8 mouse cellular contexts compared by ENCODE assay signal in the genomic region with DNA sequence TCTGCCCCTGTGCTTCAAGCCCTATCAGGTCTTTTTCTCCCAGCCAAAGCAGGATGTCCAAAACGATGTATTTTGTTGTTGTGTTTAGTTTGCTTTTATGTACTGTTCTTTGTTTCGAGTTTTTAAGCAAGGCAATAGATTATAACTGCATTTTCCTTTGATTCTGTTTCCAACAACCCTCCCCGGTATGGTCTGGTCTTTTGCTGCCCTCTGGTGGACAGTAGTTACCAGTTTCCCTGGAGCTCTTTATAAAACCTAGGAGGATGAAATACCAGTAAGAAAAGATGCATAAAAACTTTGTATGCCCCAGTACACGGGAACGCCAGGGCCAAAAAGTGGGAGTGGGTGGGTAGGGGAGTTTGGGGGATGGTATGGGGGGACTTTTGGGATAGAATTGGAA.
A peak's percentile ranks its signal among the peaks of the same experiment; 100 is the strongest.
DNase-seq lines count a peak whose midpoint lies in the region; ATAC-seq and TF ChIP-seq lines count a peak whose summit lies in the region.

No protein-coding gene starts in this region.

- H3K4me2 ChIP-seq in hindbrain, embryonic 16.5 days (ENCODE audit: low read length) = no peak overlapping the region
- H3K4me2 ChIP-seq in CH12.LX (ENCODE audit: insufficient read depth, low read depth, poor library complexity, severe bottlenecking) = peak overlapping the region; percentile 21; the same call in 1 of the 2 replicates
- no peak overlapping the region for H3K4me2 ChIP-seq in forebrain, embryonic 14.5 days (ENCODE audit: low read length)

- no peak for ATAC-seq in hindbrain, embryonic 16.5 days
- no peak; the same call in 1 of the 2 replicates for ATAC-seq in forebrain, embryonic 14.5 days
- no peak for ATAC-seq in erythroblast, adult 5-6 weeks (replicated peaks; ENCODE audit: low FRiP score, poor library complexity, severe bottlenecking)

- H3K27me3 ChIP-seq in hindbrain, embryonic 10.5 days (ENCODE audit: insufficient read depth, poor library complexity, severe bottlenecking) = no peaks in the 10 kb centered on the region
- H3K27me3 ChIP-seq in hindbrain, embryonic 16.5 days (replicated peaks; ENCODE audit: control insufficient read depth, insufficient read depth, low read length) = no peaks in the 10 kb centered on the region
- H3K27me3 ChIP-seq in CH12.LX (replicated peaks) = no peaks in the 10 kb centered on the region
- no peaks in the 10 kb centered on the region for H3K27me3 ChIP-seq in forebrain, embryonic 14.5 days (replicated peaks; ENCODE audit: control insufficient read depth, insufficient read depth, low read length)

- peak; percentile 20 for DNase-seq in hindbrain, embryonic 10.5 days (ENCODE audit: low spot score)
- DNase-seq in CH12.LX (ENCODE audit: extremely low read depth) = peak; percentile 54
- peak; percentile 13 for DNase-seq in adrenal gland, postnatal 25 days
- DNase-seq in forebrain, embryonic 14.5 days (ENCODE audit: low spot score) = peak; percentile 67
- DNase-seq in left cerebral cortex, adult 18-20 months (ENCODE audit: low spot score in 2 of 2) = peak; percentile 19 to 31
- peak; percentile 69 for DNase-seq in naive thymus-derived CD4-positive, alpha-beta T cell, adult 2 months (ENCODE audit: low read depth)

- no peak overlapping the region for H3K4me3 ChIP-seq in hindbrain, embryonic 10.5 days
- H3K4me3 ChIP-seq in hindbrain, embryonic 16.5 days (ENCODE audit: low read length) = no peak overlapping the region
- no peak overlapping the region for H3K4me3 ChIP-seq in CH12.LX (replicated peaks in 1 of 3; ENCODE audit: low read depth in 2 of 3, low read length in 2 of 3, poor library complexity in 1 of 3)
- H3K4me3 ChIP-seq in forebrain, embryonic 14.5 days (ENCODE audit: low read depth, low read length) = no peak overlapping the region

- H3K79me2 ChIP-seq in CH12.LX (replicated peaks; ENCODE audit: control insufficient read depth, extremely low read depth, insufficient read depth, poor library complexity, severe bottlenecking) = no peaks in the 10 kb centered on the region

- H3K9me3 ChIP-seq in hindbrain, embryonic 10.5 days = no peaks in the 10 kb centered on the region
- H3K9me3 ChIP-seq in hindbrain, embryonic 16.5 days (ENCODE audit: control insufficient read depth, low read length) = no peaks in the 10 kb centered on the region
- H3K9me3 ChIP-seq in CH12.LX (replicated peaks; ENCODE audit: low read length) = no peaks in the 10 kb centered on the region
- no peaks in the 10 kb centered on the region for H3K9me3 ChIP-seq in forebrain, embryonic 14.5 days (replicated peaks; ENCODE audit: control insufficient read depth, low read length)

- dilution Hi-C loops in CH12.LX (cut with MboI; ENCODE audit: extremely low pct_ligation_motif_present, extremely low pct_unique_long_range_greater_than_20kb, low sequenced_read_pairs) = no loop called here

- TF ChIP-seq EP300 in CH12.LX (IDR thresholded peaks at IDR 0.05; ENCODE audit: low read length) = no peak

- peak; percentile 70 for TF ChIP-seq RAD21 in CH12.LX (IDR thresholded peaks at IDR 0.05; ENCODE audit: low read depth, low read length)

- peak; percentile 22 to 65; a peak in 3 of 4 replicates for TF ChIP-seq CTCF in CH12.LX (conservative IDR thresholded peaks at IDR 0.05 in 1 of 2, IDR thresholded peaks at IDR 0.05 in 1 of 2; ENCODE audit: low read depth in 2 of 2, low read length in 2 of 2)

- no peaks in the 10 kb centered on the region for H3K36me3 ChIP-seq in hindbrain, embryonic 10.5 days
- no peaks in the 10 kb centered on the region for H3K36me3 ChIP-seq in hindbrain, embryonic 16.5 days (ENCODE audit: control insufficient read depth, insufficient read depth, low read length)
- no peaks in the 10 kb centered on the region for H3K36me3 ChIP-seq in CH12.LX (replicated peaks in 1 of 2; ENCODE audit: control insufficient read depth in 1 of 2, insufficient read depth in 1 of 2, low read length in 1 of 2)
- no peaks in the 10 kb centered on the region for H3K36me3 ChIP-seq in forebrain, embryonic 14.5 days (ENCODE audit: control insufficient read depth, insufficient read depth, low read length)

- in situ Hi-C loops in CH12.LX (cut with MboI; ENCODE audit: low pct_ligation_motif_present, low pct_unique_long_range_greater_than_20kb, low sequenced_read_pairs) = no loop called here

- no peak overlapping the region for H3K27ac ChIP-seq in hindbrain, embryonic 10.5 days
- H3K27ac ChIP-seq in hindbrain, embryonic 16.5 days (ENCODE audit: low read depth, low read length) = no peak overlapping the region
- no peak overlapping the region for H3K27ac ChIP-seq in CH12.LX (ENCODE audit: insufficient read depth, low read depth)
- H3K27ac ChIP-seq in forebrain, embryonic 14.5 days (ENCODE audit: low read depth, low read length) = no peak overlapping the region

- TF ChIP-seq POLR2A in CH12.LX (IDR thresholded peaks at IDR 0.05; ENCODE audit: low read depth, low read length) = no peak

- no peaks in the 10 kb centered on the region for H3K4me1 ChIP-seq in hindbrain, embryonic 10.5 days (replicated peaks)
- H3K4me1 ChIP-seq in hindbrain, embryonic 16.5 days (ENCODE audit: control insufficient read depth, insufficient read depth, low read depth, low read length) = no peaks in the 10 kb centered on the region
- no peaks in the 10 kb centered on the region for H3K4me1 ChIP-seq in CH12.LX (ENCODE audit: control insufficient read depth in 1 of 2, insufficient read depth in 2 of 2)
- H3K4me1 ChIP-seq in forebrain, embryonic 14.5 days (ENCODE audit: control insufficient read depth, insufficient read depth, low read length) = no peaks in the 10 kb centered on the region

- H3K9ac ChIP-seq in hindbrain, embryonic 16.5 days (ENCODE audit: low read depth, low read length) = no peak overlapping the region
- H3K9ac ChIP-seq in CH12.LX (ENCODE audit: insufficient read depth, low read depth) = no peak overlapping the region
- no peak overlapping the region for H3K9ac ChIP-seq in forebrain, embryonic 14.5 days (ENCODE audit: low read length)

- WGBS in hindbrain, embryonic 10.5 days = 18% methylated on average over 5 of the region's 5 CpGs
- 10% methylated on average over 5 of the region's 5 CpGs for WGBS in hindbrain, embryonic 16.5 days
- WGBS in forebrain, embryonic 14.5 days = 23% methylated on average over 5 of the region's 5 CpGs

TF ChIP-seq in CH12.LX, 34 proteins besides CTCF, POLR2A, EP300 and RAD21:
- TF ChIP-seq SMC3 (IDR thresholded peaks at IDR 0.05; ENCODE audit: low read depth, low read length) (peak; percentile 57), ZKSCAN1 (IDR thresholded peaks at IDR 0.05; ENCODE audit: borderline replicate concordance, low read depth, low read length) (no peak)

Comparison
In these comparisons a context has a peak if more than half of its experiments do, and no peak if none do; other contexts are left out.
1. DNase-seq: peak in every context shown above with its lines; median percentile 69 in naive thymus-derived CD4-positive, alpha-beta T cell, adult 2 months; 67 in forebrain, embryonic 14.5 days; 54 in CH12.LX; 25 in left cerebral cortex, adult 18-20 months; 20 in hindbrain, embryonic 10.5 days; 13 in adrenal gland, postnatal 25 days.